Mouse (Mus musculus): Measurements from ENCODE around the gene Lamtor1.

Lamtor1 gene

GRCm38 (mm10) chr7:101905561-101906286 lies at the start of gene Lamtor1:
Lamtor1 (plus strand) TSS chr7:101905904.
- DNase-seq (ENCODE audit: low read depth, low spot score): peak; percentile 97

- DNase-seq (ENCODE audit: low read depth, low spot score): no peak
Observed at GRCm38 (mm10) chr7:101857094-101857493, 48.6 kb upstream of the Lamtor1 start, which contains the start of gene Folr2. Folr2 (minus strand) TSS chr7:101857194.

GRCm38 (mm10) chr7:101858362-101858761 lies 47.3 kb upstream of the Lamtor1 start:
- no peak for DNase-seq (ENCODE audit: low read depth, low spot score)

GRCm38 (mm10) chr7:101860978-101861377 lies 44.7 kb upstream of the Lamtor1 start:
- DNase-seq (ENCODE audit: low read depth, low spot score): no peak

GRCm38 (mm10) chr7:101862291-101862690 lies 43.4 kb upstream of the Lamtor1 start:
- no peak for DNase-seq (ENCODE audit: low read depth, low spot score)

GRCm38 (mm10) chr7:101863415-101863814 lies 42.3 kb upstream of the Lamtor1 start, which contains the start of gene Anapc15:
Anapc15 (plus strand) TSS chr7:101863715.
- no peak for DNase-seq (ENCODE audit: low read depth, low spot score)

- no peak for DNase-seq (ENCODE audit: low read depth, low spot score)
Observed at GRCm38 (mm10) chr7:101866491-101867265, 39.0 kb upstream of the Lamtor1 start.

GRCm38 (mm10) chr7:101867482-101867881 lies 38.2 kb upstream of the Lamtor1 start:
- DNase-seq (ENCODE audit: low read depth, low spot score): no peak

GRCm38 (mm10) chr7:101868241-101869162 lies 37.2 kb upstream of the Lamtor1 start:
- no peak for DNase-seq (ENCODE audit: low read depth, low spot score)

GRCm38 (mm10) chr7:101869163-101869500 lies 36.6 kb upstream of the Lamtor1 start:
- DNase-seq (ENCODE audit: low read depth, low spot score): no peak

- no peak for DNase-seq (ENCODE audit: low read depth, low spot score)
Observed at GRCm38 (mm10) chr7:101870629-101871028, 35.1 kb upstream of the Lamtor1 start, which contains the start of gene Folr1. Folr1 (minus strand) TSS chr7:101870788.

- DNase-seq (ENCODE audit: low read depth, low spot score): no peak
Observed at GRCm38 (mm10) chr7:101871296-101871695, 34.4 kb upstream of the Lamtor1 start.

- DNase-seq (ENCODE audit: low read depth, low spot score): no peak
Observed at GRCm38 (mm10) chr7:101875978-101876377, 29.7 kb upstream of the Lamtor1 start.

GRCm38 (mm10) chr7:101880855-101881254 lies 24.8 kb upstream of the Lamtor1 start:
- no peak for DNase-seq (ENCODE audit: low read depth, low spot score)

- no peak for DNase-seq (ENCODE audit: low read depth, low spot score)
Observed at GRCm38 (mm10) chr7:101882413-101883154, 23.1 kb upstream of the Lamtor1 start.

- DNase-seq (ENCODE audit: low read depth, low spot score): no peak
Observed at GRCm38 (mm10) chr7:101884160-101884559, 21.5 kb upstream of the Lamtor1 start.

- DNase-seq (ENCODE audit: low read depth, low spot score): no peak
Observed at GRCm38 (mm10) chr7:101886274-101886673, 19.4 kb upstream of the Lamtor1 start.

- DNase-seq (ENCODE audit: low read depth, low spot score): no peak
Observed at GRCm38 (mm10) chr7:101888460-101888859, 17.2 kb upstream of the Lamtor1 start.

GRCm38 (mm10) chr7:101895695-101896094 lies 10.0 kb upstream of the Lamtor1 start:
- DNase-seq (ENCODE audit: low read depth, low spot score): no peak

GRCm38 (mm10) chr7:101896104-101897066 lies 9.3 kb upstream of the Lamtor1 start:
- peak; percentile 96 for DNase-seq (ENCODE audit: low read depth, low spot score)
